Mouse (Mus musculus) retina, postnatal 7 days (tissue): ENCODE results near the gene Gm12248.
A peak's percentile ranks its signal among the peaks of the same experiment; 100 is the strongest.
"Not testable (repeated sequence)": the region's sequence is repeated elsewhere in the genome, so short reads cannot be mapped to it uniquely, and the experiment has no call there.

ENCODE experiments used
- DNase-seq: peaks from one replicate; pipeline ENCODE4 v3.0.0-alpha.2; 2012; ENCODE audit warnings: low read depth, low spot score

Gm12248 gene

GRCm38 (mm10) chr11:58102581-58103343 is 9.8 kb upstream of the Gm12248 start:
- no peak for DNase-seq

- DNase-seq: no peak
Measured at GRCm38 (mm10) chr11:58102146-58102545, 9.2 kb upstream of the Gm12248 start.

- DNase-seq: no peak
Measured at GRCm38 (mm10) chr11:58101194-58101720, 8.3 kb upstream of the Gm12248 start.

GRCm38 (mm10) chr11:58100006-58100405 is 7.1 kb upstream of the Gm12248 start:
- no peak for DNase-seq

GRCm38 (mm10) chr11:58098366-58098720 is 5.4 kb upstream of the Gm12248 start:
- not testable (repeated sequence) for DNase-seq

GRCm38 (mm10) chr11:58097621-58098365 is 4.9 kb upstream of the Gm12248 start:
- no peak for DNase-seq

- no peak for DNase-seq
Measured at GRCm38 (mm10) chr11:58096821-58097620, 4.1 kb upstream of the Gm12248 start.

GRCm38 (mm10) chr11:58096160-58096559 is 3.2 kb upstream of the Gm12248 start:
- DNase-seq: no peak

DNA sequence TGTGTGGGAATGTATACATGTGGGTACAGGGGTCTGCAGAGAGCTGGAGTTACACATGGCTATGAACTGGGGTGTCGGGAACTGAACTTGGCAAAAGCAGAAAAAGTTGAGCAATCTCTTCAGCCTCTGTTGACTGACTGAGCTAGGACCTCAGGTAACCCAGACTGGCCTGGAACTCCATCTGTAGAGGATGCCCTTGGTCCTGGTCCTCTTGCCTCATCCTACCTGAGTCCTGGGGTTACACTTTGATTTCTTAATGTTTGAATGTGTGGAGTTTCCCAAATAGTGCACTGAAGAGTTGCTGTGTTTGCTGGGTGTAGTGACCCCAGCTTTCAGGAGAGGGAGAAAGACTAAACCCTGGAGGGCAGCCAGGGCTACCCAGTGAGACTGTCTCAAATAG is 2.6 kb upstream of the Gm12248 start:
- no peak for DNase-seq

DNA sequence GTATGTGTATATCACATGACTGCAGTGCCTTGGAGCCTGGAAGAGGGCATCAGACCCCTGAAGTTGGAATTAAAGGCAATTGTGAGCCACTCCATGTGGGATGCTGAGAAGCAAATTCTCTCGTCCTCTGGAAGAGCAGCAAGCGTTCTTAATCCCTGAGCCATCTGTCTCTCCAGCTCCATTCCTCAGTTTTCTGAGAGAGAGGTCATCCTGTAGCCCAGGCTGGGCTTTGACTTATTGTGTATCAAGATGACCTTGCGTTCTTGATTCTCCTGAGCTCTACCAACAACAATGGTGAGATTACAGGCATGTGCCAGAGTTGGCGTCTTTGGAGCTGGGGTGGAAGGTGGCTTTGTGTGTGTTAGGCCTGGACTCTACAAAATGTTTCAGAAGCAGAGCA is 1.8 kb upstream of the Gm12248 start:
- DNase-seq: no peak

- no peak for DNase-seq
Measured at GRCm38 (mm10) chr11:58092541-58092940, 393 bp downstream of the Gm12248 start.

DNA sequence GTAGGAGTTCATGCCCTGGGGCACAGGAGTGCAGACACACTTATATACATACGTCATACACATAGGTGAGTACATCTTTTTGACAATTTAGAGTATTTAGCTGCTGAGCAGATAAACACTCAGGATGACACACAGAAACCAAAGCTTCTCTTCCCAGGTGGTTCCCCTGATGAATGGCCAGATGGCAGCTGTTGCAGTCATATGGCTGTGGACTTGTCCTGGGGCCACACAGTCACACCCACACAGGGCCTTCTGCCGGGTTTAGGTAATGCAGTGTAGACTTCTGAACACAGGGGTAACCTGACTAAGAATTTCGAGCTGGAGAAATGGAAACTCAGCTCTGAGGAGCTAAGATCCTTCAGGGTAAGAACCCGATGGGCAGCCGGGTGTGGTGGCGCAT is 11.2 kb downstream of the Gm12248 start:
- no peak for DNase-seq

DNA sequence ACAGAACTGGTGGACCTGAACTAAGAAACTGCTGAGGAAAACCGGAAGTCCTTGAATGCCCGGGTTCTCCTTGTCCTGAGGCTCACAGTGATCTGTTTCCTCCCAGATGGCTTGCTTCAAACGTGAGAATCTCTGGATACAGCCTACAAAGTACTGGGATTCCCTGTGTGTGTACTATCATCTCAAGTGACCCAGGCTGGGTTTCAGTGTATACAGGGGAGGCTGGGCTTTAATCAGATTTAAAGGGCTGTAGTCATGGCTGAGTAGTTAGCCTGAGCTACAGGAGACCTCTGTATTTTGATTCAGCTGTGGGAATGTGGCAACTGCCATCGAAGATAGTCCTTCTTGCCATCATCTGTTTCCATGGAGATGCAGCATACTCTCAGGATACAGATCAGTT is 15.7 kb downstream of the Gm12248 start:
- DNase-seq: no peak

- no peak for DNase-seq
Measured at GRCm38 (mm10) chr11:58072978-58073377, 20.0 kb downstream of the Gm12248 start.

GRCm38 (mm10) chr11:58065025-58065424 is 27.9 kb downstream of the Gm12248 start:
- DNase-seq: no peak

DNA sequence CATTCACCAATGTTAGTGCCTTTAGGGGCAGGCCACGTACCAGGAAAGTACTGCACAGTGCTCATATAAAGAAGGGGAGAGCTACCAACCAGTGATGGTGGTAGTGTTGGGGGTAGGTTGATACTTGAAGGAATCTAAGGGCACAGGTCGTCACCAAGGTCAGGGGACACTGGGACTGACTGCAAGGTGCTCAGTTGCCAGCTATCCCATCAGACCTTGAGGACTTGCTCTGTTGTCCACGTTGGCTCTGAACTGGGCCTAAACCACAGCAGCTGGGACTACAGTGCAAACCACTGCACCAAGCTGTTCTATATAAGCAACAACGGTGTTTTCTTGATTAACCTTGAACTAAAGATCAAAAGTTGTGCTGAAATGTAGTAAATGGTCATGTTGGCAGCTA is 30.3 kb downstream of the Gm12248 start:
- DNase-seq: no peak

- DNase-seq: not testable (repeated sequence)
Measured at GRCm38 (mm10) chr11:58061218-58061617, 31.7 kb downstream of the Gm12248 start.

- DNase-seq: not testable (repeated sequence)
Measured at GRCm38 (mm10) chr11:58059752-58060151, 33.2 kb downstream of the Gm12248 start.

DNA sequence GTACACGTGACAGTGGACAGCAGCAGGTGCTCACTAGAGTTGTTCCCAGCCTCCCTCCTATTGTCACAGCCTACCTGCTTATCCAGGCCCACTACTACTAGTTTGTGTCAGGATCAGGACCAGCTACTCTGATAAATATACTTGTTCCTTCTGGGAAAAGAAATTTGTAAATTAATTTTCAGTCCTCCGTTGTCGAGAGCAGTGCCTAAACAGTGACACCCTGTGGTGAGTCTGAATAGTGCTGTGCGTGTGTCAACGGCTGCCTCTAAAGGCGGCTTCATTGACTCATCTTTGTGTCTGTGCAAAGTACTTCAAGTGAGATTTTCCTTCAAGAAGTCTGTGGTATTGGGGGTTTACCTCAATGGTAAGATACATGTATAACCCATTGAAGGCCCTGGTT is 35.5 kb downstream of the Gm12248 start:
- peak; percentile 34 for DNase-seq

DNA sequence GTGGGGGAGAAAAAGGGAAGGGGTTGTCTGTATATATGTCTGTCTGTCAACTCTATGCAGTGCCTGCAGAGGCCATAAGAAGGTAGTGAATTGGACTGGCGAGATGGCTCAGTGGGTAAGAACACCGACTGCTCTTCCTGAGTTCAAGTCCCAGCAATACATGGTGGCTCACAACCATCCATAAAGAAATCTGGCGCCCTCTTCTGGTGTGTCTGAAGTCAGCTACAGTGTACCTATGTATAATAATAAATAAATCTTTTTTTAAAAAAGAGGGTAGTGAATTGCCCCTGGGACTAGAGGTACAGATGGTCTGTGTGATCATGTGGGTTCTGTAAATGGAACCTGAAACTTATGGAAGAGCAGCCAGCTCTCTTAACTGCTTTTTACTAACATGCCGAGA is 46.5 kb downstream of the Gm12248 start:
- DNase-seq: no peak

- DNase-seq: no peak
Measured at GRCm38 (mm10) chr11:58042861-58043431, 50.0 kb downstream of the Gm12248 start.

- DNase-seq: no peak
Measured at GRCm38 (mm10) chr11:58039027-58039426, 53.9 kb downstream of the Gm12248 start.
